Mouse (Mus musculus) adrenal gland, adult 10 weeks (tissue): ENCODE measurements around the gene Slc17a9. TPM values are rescaled to one million over a fixed set of nuclear protein-coding genes. Genes with fewer than 3 reads are reported as not detected.

ENCODE experiments used
- polyA plus RNA-seq: library from polyadenylated mRNA; stranded (reverse); fragments of 350-450 nt; fragmentation: Illumina TruSeq; extraction: RNeasy Lipid Tissue Mini Kit (QIAGEN cat#74804); gene quantifications from one replicate; pipeline ENCODE4 v1.2.3, GENCODE M21; 2014; ENCODE audit warnings: low read depth, low replicate concordance

Gene Slc17a9
- polyA plus RNA-seq: not detected

DNA sequence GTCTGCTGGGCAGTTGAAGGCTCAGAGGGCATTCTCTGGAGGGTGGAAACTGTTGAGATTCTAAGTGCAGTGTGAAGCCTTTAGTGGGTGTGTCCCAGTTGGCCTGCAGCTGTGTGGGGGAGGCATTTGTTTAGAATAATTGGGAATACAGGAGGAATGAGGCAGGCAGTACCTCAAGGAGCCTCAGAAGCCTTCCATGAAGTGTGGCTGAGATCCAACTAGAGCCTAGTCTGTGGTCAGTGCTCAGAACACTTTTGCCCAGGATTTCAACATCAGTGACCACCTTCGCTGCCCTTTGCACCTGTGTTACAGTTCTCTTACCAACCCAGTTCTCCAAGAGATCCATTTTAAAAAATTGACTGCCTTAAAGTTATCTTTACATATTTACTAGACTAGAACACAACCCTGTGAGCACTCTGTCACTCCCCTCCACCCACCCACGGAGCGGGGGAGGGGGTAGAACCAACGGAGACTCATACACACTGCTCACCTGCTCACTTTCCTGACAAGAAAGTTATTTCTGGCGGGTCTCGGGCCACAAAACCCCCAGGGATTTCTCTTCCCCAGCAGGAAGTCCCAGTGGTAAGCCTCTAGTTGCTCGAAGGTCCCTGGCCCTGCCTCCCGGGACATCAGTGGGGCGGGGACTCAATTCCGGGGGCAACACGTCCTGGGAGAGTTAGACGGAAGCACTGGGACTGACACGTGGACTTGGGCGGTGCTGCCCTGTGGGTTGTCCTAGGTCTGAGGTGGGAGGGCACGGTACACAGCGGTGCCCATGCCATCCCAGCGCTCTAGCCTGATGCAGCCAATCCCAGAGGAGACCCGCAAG, at the start of gene Slc17a9:
Gene Slc17a9 (plus strand): TSS at position 679 of the 829 bp plus-strand sequence.

DNA sequence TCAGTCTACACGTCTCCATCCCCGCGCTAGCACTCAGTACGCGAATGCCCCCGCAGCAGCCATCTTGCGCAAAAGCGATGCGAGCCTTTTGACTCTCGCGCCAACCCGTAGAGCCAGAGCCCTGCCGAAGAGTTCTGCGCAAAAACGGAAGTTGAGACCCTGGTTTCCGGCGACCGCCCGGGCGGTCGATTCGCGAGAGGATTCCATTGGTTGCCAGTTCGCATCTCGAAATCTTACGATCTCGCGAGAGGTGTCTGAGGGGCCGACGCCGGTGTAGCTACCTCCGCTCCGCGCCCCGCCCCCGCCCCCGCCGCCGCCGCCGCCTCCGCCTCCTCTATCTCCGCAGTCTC, 15.2 kb upstream of the Slc17a9 start, which contains the start of the genes Dido1 and Gid8:
Gene Dido1 (minus strand): TSS at position 77 of the 350 bp plus-strand sequence.
Gene Gid8 (plus strand): TSS at position 195 of the 350 bp plus-strand sequence.

DNA sequence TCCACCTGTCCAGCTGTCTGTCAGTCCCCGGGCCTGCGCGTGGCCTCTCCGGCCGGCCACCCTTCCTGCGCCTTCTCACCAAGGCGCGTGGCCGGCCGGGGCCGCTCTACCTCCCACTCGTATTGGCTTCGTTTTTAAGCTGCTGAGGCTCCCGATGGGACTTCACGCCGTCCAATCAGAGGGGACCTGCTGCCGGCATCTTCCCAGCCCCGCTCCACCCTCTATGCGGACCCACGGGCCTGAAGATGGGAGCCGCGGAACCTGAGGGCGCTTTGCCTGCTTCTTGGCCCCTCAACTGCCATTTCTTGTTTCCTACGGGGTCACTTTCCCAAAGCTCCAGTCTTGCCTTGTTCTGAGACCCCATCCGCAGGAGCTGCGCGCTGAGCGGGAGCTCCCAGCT, 51.7 kb downstream of the Slc17a9 start, which contains the start of gene Bhlhe23:
Gene Bhlhe23 (minus strand): TSS at position 108 of the 400 bp plus-strand sequence.

Other genes with a start within 250 kb of the Slc17a9 start
- gene Ntsr1, start 225.3 kb upstream of the Slc17a9 start, polyA plus RNA-seq: not detected
- gene Mrgbp, start 144.0 kb upstream of the Slc17a9 start, polyA plus RNA-seq: 17.7 TPM
- 14.9 TPM for gene Ogfr, start 136.0 kb upstream of the Slc17a9 start, polyA plus RNA-seq
- gene Col9a3, start 127.5 kb upstream of the Slc17a9 start, polyA plus RNA-seq: not detected
- gene Tcfl5, start 82.6 kb upstream of the Slc17a9 start, polyA plus RNA-seq: not detected
- gene Dido1, start 15.3 kb upstream of the Slc17a9 start, polyA plus RNA-seq: 17.3 TPM
- gene Gid8, start 15.1 kb upstream of the Slc17a9 start, polyA plus RNA-seq: 51.3 TPM
- gene Bhlhe23, start 51.6 kb downstream of the Slc17a9 start, polyA plus RNA-seq: not detected
- 60.4 TPM for gene Ythdf1, start 195.7 kb downstream of the Slc17a9 start, polyA plus RNA-seq
- not detected for gene Birc7, start 203.8 kb downstream of the Slc17a9 start, polyA plus RNA-seq
- not detected for gene Nkain4, start 229.4 kb downstream of the Slc17a9 start, polyA plus RNA-seq
- gene Arfgap1, start 242.0 kb downstream of the Slc17a9 start, polyA plus RNA-seq: 5.9 TPM